25 mouse cellular contexts compared by ENCODE assay signal in genomic region chr5:125298234-125298633, GRCm38 (mm10). TPM values are rescaled to one million over a fixed set of nuclear protein-coding genes. Genes with fewer than 3 reads are reported as not detected.
A peak's percentile ranks its signal among the peaks of the same experiment; 100 is the strongest.
DNase-seq lines count a peak whose midpoint lies in the region; ATAC-seq and TF ChIP-seq lines count a peak whose summit lies in the region.
"Had no signal": no experiment of that assay in that cellular context is flagged by ENCODE, and none has a peak within 500 bp of the region (broad histone marks: within the 10 kb centered on the region; RNA-seq: fewer than 3 reads in every experiment).

No protein-coding gene starts in this region.

- H3K27ac ChIP-seq in kidney, adult 2 months (ENCODE audit: insufficient read depth, low read depth, low read length) = no peak overlapping the region; the same call in 1 of the 2 replicates
- H3K27ac ChIP-seq in lung, embryonic 16.5 days (ENCODE audit: low read length) = no peak overlapping the region
- no peak overlapping the region for H3K27ac ChIP-seq in intestine, embryonic 16.5 days (ENCODE audit: low read length)
- H3K27ac ChIP-seq: embryonic facial prominence, embryonic 12.5 days; embryonic facial prominence, embryonic 15.5 days; heart, embryonic 15.5 days; hindbrain, embryonic 14.5 days; hindbrain, postnatal 0 days had no signal

- WGBS in kidney, adult 2 months = 72% methylated on average over 9 of the region's 9 CpGs
- 76% methylated on average over 9 of the region's 9 CpGs for WGBS in lung, embryonic 16.5 days
- 47% methylated on average over 9 of the region's 9 CpGs for WGBS in lung, adult 2 months
- 82% methylated on average over 9 of the region's 9 CpGs for WGBS in intestine, embryonic 16.5 days

- H3K4me1 ChIP-seq in kidney, adult 2 months (ENCODE audit: control insufficient read depth, insufficient read depth, low read length) = no peaks in the 10 kb centered on the region
- H3K4me1 ChIP-seq in lung, embryonic 16.5 days (replicated peaks; ENCODE audit: control insufficient read depth, insufficient read depth, low read length) = no peaks in the 10 kb centered on the region
- no peaks in the 10 kb centered on the region for H3K4me1 ChIP-seq in lung, adult 2 months (ENCODE audit: control insufficient read depth, insufficient read depth, low read length)
- H3K4me1 ChIP-seq in intestine, embryonic 16.5 days (ENCODE audit: control insufficient read depth, insufficient read depth, low read length) = no peaks in the 10 kb centered on the region
- H3K4me1 ChIP-seq: embryonic facial prominence, embryonic 12.5 days; embryonic facial prominence, embryonic 15.5 days; heart, embryonic 12.5 days; heart, embryonic 15.5 days had no signal

- no peak overlapping the region for H3K4me2 ChIP-seq in lung, embryonic 16.5 days (ENCODE audit: low read depth, low read length)
- no peak overlapping the region for H3K4me2 ChIP-seq in intestine, embryonic 16.5 days (ENCODE audit: low read depth, low read length)
- H3K4me2 ChIP-seq: embryonic facial prominence, embryonic 12.5 days; embryonic facial prominence, embryonic 15.5 days; heart, embryonic 12.5 days; heart, embryonic 15.5 days; hindbrain, embryonic 14.5 days had no signal

- no peak for TF ChIP-seq POLR2A in kidney, adult 2 months (IDR thresholded peaks at IDR 0.05; ENCODE audit: low read depth, low read length)
- TF ChIP-seq POLR2A in lung, adult 2 months (IDR thresholded peaks at IDR 0.05; ENCODE audit: borderline replicate concordance, extremely low read depth, low read depth, low read length) = no peak

- H3K4me3 ChIP-seq in kidney, adult 2 months (ENCODE audit: insufficient read depth, low read depth, low read length) = no peak overlapping the region
- no peak overlapping the region for H3K4me3 ChIP-seq in lung, embryonic 16.5 days (ENCODE audit: low read length)
- no peak overlapping the region for H3K4me3 ChIP-seq in lung, adult 2 months (replicated peaks; ENCODE audit: extremely low read depth, low read depth, low read length)
- H3K4me3 ChIP-seq in intestine, embryonic 16.5 days (ENCODE audit: low read length) = no peak overlapping the region
- H3K4me3 ChIP-seq: embryonic facial prominence, embryonic 12.5 days; embryonic facial prominence, embryonic 15.5 days; heart, embryonic 12.5 days; heart, embryonic 15.5 days had no signal

- no peaks in the 10 kb centered on the region for H3K27me3 ChIP-seq in kidney, adult 2 months (replicated peaks; ENCODE audit: control insufficient read depth, insufficient read depth, low read length)
- H3K27me3 ChIP-seq in lung, embryonic 16.5 days (ENCODE audit: control insufficient read depth, insufficient read depth, low read depth, low read length) = no peaks in the 10 kb centered on the region
- no peaks in the 10 kb centered on the region for H3K27me3 ChIP-seq in intestine, embryonic 16.5 days (replicated peaks; ENCODE audit: control insufficient read depth, insufficient read depth, low read length)
- H3K27me3 ChIP-seq: embryonic facial prominence, embryonic 12.5 days; embryonic facial prominence, embryonic 15.5 days; heart, embryonic 12.5 days; heart, embryonic 15.5 days had no signal

- peak; percentile 73 for ATAC-seq in lung, embryonic 16.5 days (ENCODE audit: low read depth)
- ATAC-seq in intestine, embryonic 16.5 days = no peak
- ATAC-seq: CD4-positive, CD25-positive, alpha-beta regulatory T cell, adult 4 months; forebrain, embryonic 14.5 days; forebrain, postnatal 0 days; hindbrain, postnatal 0 days had no signal

- no peak for TF ChIP-seq CTCF in kidney, adult 2 months (conservative IDR thresholded peaks at IDR 0.05; ENCODE audit: insufficient read depth, insufficient read length, low read depth, low read length)
- no peak for TF ChIP-seq CTCF in lung, adult 2 months (IDR thresholded peaks at IDR 0.05; ENCODE audit: insufficient read depth, low read length)

- peaks cover 4% of the 10 kb centered on the region; the same call in 1 of the 2 replicates for H3K9me3 ChIP-seq in lung, embryonic 16.5 days (ENCODE audit: control insufficient read depth, low read length)
- peaks cover 16% of the 10 kb centered on the region; the same call in 1 of the 2 replicates for H3K9me3 ChIP-seq in intestine, embryonic 16.5 days (ENCODE audit: control insufficient read depth, low read length)
- H3K9me3 ChIP-seq: embryonic facial prominence, embryonic 12.5 days had no signal

- no peak overlapping the region for H3K9ac ChIP-seq in lung, embryonic 16.5 days (ENCODE audit: low read length)
- no peak overlapping the region for H3K9ac ChIP-seq in intestine, embryonic 16.5 days (ENCODE audit: low read depth, low read length)
- H3K9ac ChIP-seq: embryonic facial prominence, embryonic 12.5 days; embryonic facial prominence, embryonic 15.5 days; forebrain, postnatal 0 days; heart, embryonic 12.5 days; heart, embryonic 15.5 days; hindbrain, embryonic 14.5 days had no signal

- H3K36me3 ChIP-seq in kidney, adult 2 months (ENCODE audit: control insufficient read depth, insufficient read depth, low read length) = no peaks in the 10 kb centered on the region
- H3K36me3 ChIP-seq in lung, embryonic 16.5 days (ENCODE audit: control insufficient read depth, insufficient read depth, low read length) = peaks cover 27% of the 10 kb centered on the region
- H3K36me3 ChIP-seq in intestine, embryonic 16.5 days (ENCODE audit: control insufficient read depth, insufficient read depth, low read length) = peaks cover 31% of the 10 kb centered on the region

- peak; percentile 15 for DNase-seq in kidney, adult 2 months
- no peak for DNase-seq in kidney, postnatal 10 days
- DNase-seq in lung, adult 2 months = no peak
- DNase-seq in lung, postnatal 10 days = peak; percentile 48
- DNase-seq in lung, postnatal 36 days = peak; percentile 42
- DNase-seq in right cerebral cortex, adult 2 months (ENCODE audit: low spot score in 2 of 2) = no peak
- DNase-seq: adrenal gland, adult 2 months; adrenal gland, postnatal 14 days; cerebellum, adult 18-20 months; cerebellum, adult 9-10 months; cerebellum, postnatal 25 days; forebrain, postnatal 0 days; gastrocnemius, postnatal 25 days; heart, postnatal 10 days; heart, postnatal 4 days had no signal

RNA-seq across cellular contexts. Expression of gene Scarb1, which starts 42.7 kb away (rescaled TPM):
- 35.5 and 42.8 TPM in 2 replicates for polyA plus RNA-seq in kidney, adult 2 months (2012; rRNA removed)
- 65.9 and 66.6 TPM in 2 replicates for polyA plus RNA-seq in lung, embryonic 16.5 days (2015; fragmentation: Nextera tagmentation; extraction: Ambion mirVana)
- polyA plus RNA-seq in lung, adult 2 months (2012; rRNA removed) = 173 and 196 TPM in 2 replicates
- polyA plus RNA-seq in intestine, embryonic 16.5 days (2015; fragmentation: Nextera tagmentation; extraction: Ambion mirVana) = 59.9 and 73.1 TPM in 2 replicates

Comparison
In these comparisons a context has a peak if more than half of its experiments do, and no peak if none do; other contexts are left out.
1. DNase-seq: peak in kidney, adult 2 months (single experiment), lung, postnatal 10 days (single experiment) and lung, postnatal 36 days (single experiment); none in kidney, postnatal 10 days (single experiment), lung, adult 2 months (single experiment) and right cerebral cortex, adult 2 months (0 of 2).